In the genomic region with DNA sequence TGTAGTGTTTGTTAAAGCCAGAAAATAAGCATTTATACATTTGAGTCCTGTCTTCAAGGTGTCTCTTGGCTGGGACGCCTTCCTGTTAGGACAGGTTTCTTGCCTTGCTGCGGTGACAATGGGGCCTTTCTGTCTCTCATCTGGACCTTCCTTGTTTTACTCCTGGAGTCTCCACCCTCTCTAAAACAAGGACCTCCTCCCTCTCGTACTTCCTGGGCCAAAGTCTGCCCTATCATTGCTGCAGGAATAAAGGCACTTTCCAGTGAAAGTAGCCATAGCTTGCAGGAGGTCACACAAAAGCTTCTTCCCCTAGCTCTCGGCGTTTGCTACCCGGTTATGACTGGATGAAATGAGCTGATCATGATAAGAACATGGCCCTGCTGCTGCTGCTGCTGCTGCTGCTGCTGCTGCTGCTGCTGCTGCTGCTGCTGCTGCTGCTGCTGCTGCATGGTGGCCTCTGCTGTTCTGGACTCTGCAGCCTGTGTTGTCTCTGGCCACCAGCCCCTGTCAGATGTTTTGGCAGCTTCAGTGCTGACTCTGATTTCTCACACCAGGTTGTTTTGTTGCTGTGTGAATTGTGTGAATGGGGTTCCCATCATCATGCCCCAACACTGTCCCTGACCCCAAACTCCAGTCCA, we compare ENCODE assay signal across 10 mouse cellular contexts.
A peak's percentile ranks its signal among the peaks of the same experiment; 100 is the strongest.
DNase-seq lines count a peak whose midpoint lies in the region; ATAC-seq lines count a peak whose summit lies in the region.
"Had no signal": no experiment of that assay in that cellular context is flagged by ENCODE, and none has a peak within 500 bp of the region (broad histone marks: within the 10 kb centered on the region; RNA-seq: fewer than 3 reads in every experiment).

No protein-coding gene starts in this region.

- H3K36me3 ChIP-seq in hindbrain, embryonic 10.5 days: no peaks in the 10 kb centered on the region
- H3K36me3 ChIP-seq in hindbrain, embryonic 12.5 days: no peaks in the 10 kb centered on the region
- H3K36me3 ChIP-seq in heart, embryonic 11.5 days (ENCODE audit: control insufficient read depth, insufficient read depth, low read length): no peaks in the 10 kb centered on the region
- H3K36me3 ChIP-seq in kidney, embryonic 15.5 days: no peaks in the 10 kb centered on the region
- H3K36me3 ChIP-seq: limb, embryonic 13.5 days had no signal

- no peak overlapping the region for H3K4me3 ChIP-seq in hindbrain, embryonic 10.5 days
- H3K4me3 ChIP-seq in hindbrain, embryonic 12.5 days: no peak overlapping the region
- no peak overlapping the region for H3K4me3 ChIP-seq in heart, embryonic 11.5 days (ENCODE audit: low read depth, low read length)
- H3K4me3 ChIP-seq in kidney, embryonic 15.5 days (replicated peaks): no peak overlapping the region
- H3K4me3 ChIP-seq: limb, embryonic 13.5 days had no signal

- H3K4me1 ChIP-seq in hindbrain, embryonic 10.5 days (replicated peaks): peaks cover 18% of the 10 kb centered on the region
- H3K4me1 ChIP-seq in hindbrain, embryonic 12.5 days: peaks cover 7% of the 10 kb centered on the region
- H3K4me1 ChIP-seq in heart, embryonic 11.5 days (ENCODE audit: control insufficient read depth, insufficient read depth, low read length): peaks cover 14% of the 10 kb centered on the region
- H3K4me1 ChIP-seq in kidney, embryonic 15.5 days: peaks cover 29% of the 10 kb centered on the region

- no peak overlapping the region for H3K4me2 ChIP-seq in hindbrain, embryonic 12.5 days (replicated peaks)
- no peak overlapping the region for H3K4me2 ChIP-seq in heart, embryonic 11.5 days
- H3K4me2 ChIP-seq in kidney, embryonic 15.5 days: no peak overlapping the region
- H3K4me2 ChIP-seq: limb, embryonic 13.5 days had no signal

- ATAC-seq in hindbrain, embryonic 12.5 days (ENCODE audit: low FRiP score): no peak
- ATAC-seq in heart, embryonic 11.5 days (replicated peaks; ENCODE audit: insufficient number of reproducible peaks, low FRiP score, low TSS enrichment): no peak
- peak; percentile 50; the same call in 1 of the 2 replicates for ATAC-seq in kidney, embryonic 15.5 days (replicated peaks; ENCODE audit: low FRiP score)

- no peak for DNase-seq in hindbrain, embryonic 10.5 days (ENCODE audit: low spot score)
- peak; percentile 31 for DNase-seq in NIH3T3 (ENCODE audit: low read depth)
- DNase-seq in right cerebral cortex, postnatal 25 days: no peak
- no peak for DNase-seq in thymus, postnatal 36 days
- DNase-seq in adrenal gland, postnatal 36 days: no peak
- DNase-seq: thymus, postnatal 25 days had no signal

- peak overlapping the region; percentile 70 for H3K27ac ChIP-seq in hindbrain, embryonic 10.5 days
- H3K27ac ChIP-seq in hindbrain, embryonic 12.5 days: no peak overlapping the region
- 0 out of 2 replicates have a peak overlapping the region, but pooled peaks have one; percentile 6 for H3K27ac ChIP-seq in heart, embryonic 11.5 days (ENCODE audit: low read depth, low read length)
- H3K27ac ChIP-seq in kidney, embryonic 15.5 days: peak overlapping the region; percentile 64
- H3K27ac ChIP-seq: limb, embryonic 13.5 days had no signal

- WGBS in hindbrain, embryonic 10.5 days: 59% methylated on average over 6 of the region's 6 CpGs
- WGBS in hindbrain, embryonic 12.5 days: 56% methylated on average over 6 of the region's 6 CpGs
- WGBS in heart, embryonic 11.5 days (ENCODE audit: insufficient replicate concordance): 34% methylated on average over 6 of the region's 6 CpGs
- 44% methylated on average over 6 of the region's 6 CpGs for WGBS in kidney, embryonic 15.5 days

- H3K9ac ChIP-seq in hindbrain, embryonic 12.5 days: no peak overlapping the region
- no peak overlapping the region for H3K9ac ChIP-seq in heart, embryonic 11.5 days (ENCODE audit: low read depth, low read length)
- H3K9ac ChIP-seq in kidney, embryonic 15.5 days: no peak overlapping the region
- H3K9ac ChIP-seq: limb, embryonic 13.5 days had no signal

- no peaks in the 10 kb centered on the region for H3K27me3 ChIP-seq in hindbrain, embryonic 10.5 days (ENCODE audit: insufficient read depth, poor library complexity, severe bottlenecking)
- no peaks in the 10 kb centered on the region for H3K27me3 ChIP-seq in hindbrain, embryonic 12.5 days
- H3K27me3 ChIP-seq in heart, embryonic 11.5 days (ENCODE audit: control insufficient read depth, insufficient read depth, low read length): no peaks in the 10 kb centered on the region
- no peaks in the 10 kb centered on the region for H3K27me3 ChIP-seq in kidney, embryonic 15.5 days

- no peaks in the 10 kb centered on the region for H3K9me3 ChIP-seq in hindbrain, embryonic 10.5 days
- H3K9me3 ChIP-seq in hindbrain, embryonic 12.5 days (replicated peaks): no peaks in the 10 kb centered on the region
- no peaks in the 10 kb centered on the region; the same call in 1 of the 2 replicates for H3K9me3 ChIP-seq in heart, embryonic 11.5 days (replicated peaks; ENCODE audit: control insufficient read depth, low read length)
- no peaks in the 10 kb centered on the region for H3K9me3 ChIP-seq in kidney, embryonic 15.5 days (replicated peaks)
- H3K9me3 ChIP-seq: limb, embryonic 13.5 days had no signal
